Mouse (Mus musculus) G1E-ER4 (cell line): ENCODE results near the gene Tubb1. TPM values are rescaled to one million over a fixed set of nuclear protein-coding genes. Genes with fewer than 3 reads are reported as not detected.

Experiments
- GATA1 ChIP-seq: IDR thresholded peaks from one replicate; pipeline ENCODE4 v1.8.0; 2012; ENCODE audit warnings: low read length, inconsistent platforms
- polyA plus RNA-seq: library from polyadenylated mRNA; stranded (reverse); fragments of >175 nt; gene quantifications from 2 replicates; pipeline ENCODE4 v1.2.3, GENCODE M21; 2012

Gene Tubb1
- polyA plus RNA-seq, 1 experiment = not detected

- no peak for TF ChIP-seq GATA1
Measured at GRCm38 (mm10) chr2:174438737-174439449, 11.6 kb upstream of the Tubb1 start, which contains the start of gene Ctsz. Gene Ctsz (minus strand): TSS chr2:174439039.

- no peak for TF ChIP-seq GATA1
Measured at GRCm38 (mm10) chr2:174439450-174439838, 11.1 kb upstream of the Tubb1 start.

- TF ChIP-seq GATA1 = no peak
Measured at GRCm38 (mm10) chr2:174439961-174440360, 10.5 kb upstream of the Tubb1 start.

GRCm38 (mm10) chr2:174441898-174442297 lies 8.6 kb upstream of the Tubb1 start:
- no peak for TF ChIP-seq GATA1

- no peak for TF ChIP-seq GATA1
Measured at GRCm38 (mm10) chr2:174442460-174442859, 8.0 kb upstream of the Tubb1 start.

GRCm38 (mm10) chr2:174443046-174443445 lies 7.4 kb upstream of the Tubb1 start:
- no peak for TF ChIP-seq GATA1

GRCm38 (mm10) chr2:174444359-174444758 lies 6.1 kb upstream of the Tubb1 start:
- TF ChIP-seq GATA1 = no peak

- no peak for TF ChIP-seq GATA1
Measured at GRCm38 (mm10) chr2:174445018-174445417, 5.5 kb upstream of the Tubb1 start.

GRCm38 (mm10) chr2:174446492-174446891 lies 4.0 kb upstream of the Tubb1 start:
- TF ChIP-seq GATA1 = no peak

- no peak for TF ChIP-seq GATA1
Measured at GRCm38 (mm10) chr2:174446905-174447304, 3.6 kb upstream of the Tubb1 start.

- TF ChIP-seq GATA1 = no peak
Measured at GRCm38 (mm10) chr2:174448405-174448804, 2.1 kb upstream of the Tubb1 start.

GRCm38 (mm10) chr2:174453681-174454080 lies 3.2 kb downstream of the Tubb1 start:
- peak; percentile 38 for TF ChIP-seq GATA1

- TF ChIP-seq GATA1 = no peak
Measured at GRCm38 (mm10) chr2:174459365-174459764, 8.9 kb downstream of the Tubb1 start.

- TF ChIP-seq GATA1 = no peak
Measured at GRCm38 (mm10) chr2:174463370-174463769, 12.9 kb downstream of the Tubb1 start.

- no peak for TF ChIP-seq GATA1
Measured at GRCm38 (mm10) chr2:174463789-174464523, 13.5 kb downstream of the Tubb1 start, which contains the start of gene Atp5e. Gene Atp5e (minus strand): TSS chr2:174464105.

GRCm38 (mm10) chr2:174470333-174470732 lies 19.8 kb downstream of the Tubb1 start:
- TF ChIP-seq GATA1 = peak; percentile 97
